9 mouse cellular contexts compared by ENCODE assay signal in the genomic region with DNA sequence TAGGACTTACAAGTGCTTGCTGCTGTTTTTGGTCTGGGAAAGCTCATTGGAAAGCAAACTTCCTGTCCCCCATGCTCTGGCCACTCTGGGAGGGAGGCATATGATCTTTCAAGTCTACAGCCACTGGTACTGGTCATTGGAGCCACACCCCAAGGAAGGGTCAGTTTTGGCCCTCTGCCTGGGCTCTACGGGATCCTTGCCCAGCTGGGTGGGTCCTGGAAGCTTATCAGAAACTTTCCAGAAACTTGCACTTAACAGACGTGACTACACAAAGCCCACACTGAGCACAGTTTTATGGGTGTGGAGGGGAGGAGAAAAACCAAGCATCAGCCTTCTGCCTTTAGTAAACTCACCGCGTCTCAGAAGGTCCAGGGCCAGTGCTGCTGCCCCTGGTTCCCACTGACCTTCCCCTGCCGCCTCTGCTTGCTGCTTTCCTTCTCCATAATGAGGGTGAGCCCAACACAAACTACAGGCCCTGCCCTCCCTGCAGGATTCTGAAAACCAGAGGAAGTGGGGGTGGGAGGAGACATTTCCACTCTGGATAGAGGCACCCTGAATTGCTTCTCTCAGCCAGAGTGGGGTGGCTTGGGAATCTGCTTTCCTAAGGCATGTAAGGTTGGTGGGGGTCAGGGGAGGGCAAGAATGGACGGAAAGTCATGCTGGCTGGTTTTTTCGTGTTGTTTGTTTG. TPM values are rescaled to one million over a fixed set of nuclear protein-coding genes. Genes with fewer than 3 reads are reported as not detected.
DNase-seq lines count a peak whose midpoint lies in the region; ATAC-seq lines count a peak whose summit lies in the region.
"Had no signal": no experiment of that assay in that cellular context is flagged by ENCODE, and none has a peak within 500 bp of the region (broad histone marks: within the 10 kb centered on the region; RNA-seq: fewer than 3 reads in every experiment).

No protein-coding gene starts in this region.

- peaks cover 7% of the 10 kb centered on the region for H3K4me1 ChIP-seq in heart, embryonic 16.5 days (ENCODE audit: control insufficient read depth, insufficient read depth, low read length)
- H3K4me1 ChIP-seq in liver, embryonic 12.5 days: no peaks in the 10 kb centered on the region
- no peaks in the 10 kb centered on the region for H3K4me1 ChIP-seq in stomach, embryonic 14.5 days (ENCODE audit: control insufficient read depth, insufficient read depth, low read length)

- H3K36me3 ChIP-seq in heart, embryonic 16.5 days (ENCODE audit: control insufficient read depth, insufficient read depth): no peaks in the 10 kb centered on the region
- no peaks in the 10 kb centered on the region for H3K36me3 ChIP-seq in liver, embryonic 12.5 days
- H3K36me3 ChIP-seq in stomach, embryonic 14.5 days (ENCODE audit: control insufficient read depth, insufficient read depth, low read length): no peaks in the 10 kb centered on the region
- H3K36me3 ChIP-seq: G1E had no signal

- 35% methylated on average over 7 of the region's 7 CpGs for WGBS in heart, embryonic 16.5 days
- WGBS in liver, embryonic 12.5 days (ENCODE audit: insufficient replicate concordance): 50% methylated on average over 7 of the region's 7 CpGs
- 68% methylated on average over 7 of the region's 7 CpGs for whole genome bisulfite sequencing in stomach, embryonic 14.5 days

- peak overlapping the region; percentile 82 for H3K27ac ChIP-seq in heart, embryonic 16.5 days (ENCODE audit: low read length)
- no peak overlapping the region for H3K27ac ChIP-seq in liver, embryonic 12.5 days
- H3K27ac ChIP-seq in stomach, embryonic 14.5 days (ENCODE audit: low read length): peak overlapping the region; percentile 34; the same call in 1 of the 2 replicates

- H3K4me3 ChIP-seq in heart, embryonic 16.5 days (ENCODE audit: low read length): 0 out of 2 replicates have a peak overlapping the region, but pooled peaks have one; percentile 4
- H3K4me3 ChIP-seq in liver, embryonic 12.5 days: no peak overlapping the region
- H3K4me3 ChIP-seq in stomach, embryonic 14.5 days (ENCODE audit: low read depth, low read length): no peak overlapping the region

- no peak overlapping the region; the same call in 1 of the 2 replicates for H3K9ac ChIP-seq in heart, embryonic 16.5 days (ENCODE audit: low read length)
- no peak overlapping the region for H3K9ac ChIP-seq in liver, embryonic 12.5 days
- no peak overlapping the region for H3K9ac ChIP-seq in stomach, embryonic 14.5 days (replicated peaks; ENCODE audit: low read depth, low read length)

- H3K4me2 ChIP-seq in heart, embryonic 16.5 days (ENCODE audit: low read depth, low read length): no peak overlapping the region
- no peak overlapping the region for H3K4me2 ChIP-seq in liver, embryonic 12.5 days
- H3K4me2 ChIP-seq in stomach, embryonic 14.5 days (replicated peaks; ENCODE audit: low read depth, low read length): no peak overlapping the region

- H3K27me3 ChIP-seq in heart, embryonic 16.5 days (ENCODE audit: control insufficient read depth, insufficient read depth, low read length): no peaks in the 10 kb centered on the region
- no peaks in the 10 kb centered on the region for H3K27me3 ChIP-seq in liver, embryonic 12.5 days (replicated peaks)
- H3K27me3 ChIP-seq in stomach, embryonic 14.5 days (ENCODE audit: control insufficient read depth, insufficient read depth, low read length): no peaks in the 10 kb centered on the region

- ATAC-seq in heart, embryonic 16.5 days (replicated peaks; ENCODE audit: extremely low read depth, insufficient read depth, low FRiP score): peak; percentile 83
- ATAC-seq in liver, embryonic 12.5 days: peak; percentile 36; the same call in 1 of the 2 replicates
- ATAC-seq in stomach, embryonic 14.5 days (ENCODE audit: insufficient number of reproducible peaks, insufficient read depth, low FRiP score, low read depth): peak; percentile 39; the same call in 1 of the 2 replicates

- peak; percentile 31 to 68 for DNase-seq in urinary bladder, adult 18-20 months (ENCODE audit: low spot score in 2 of 2)
- DNase-seq in urinary bladder, adult 2 months (ENCODE audit: low spot score): no peak
- DNase-seq in right cerebral cortex, postnatal 14 days: no peak
- no peak for DNase-seq in embryo, embryonic 9.5 days (ENCODE audit: extremely low spot score)
- DNase-seq in right cerebral cortex, adult 18-20 months: no peak

- peaks cover 6% of the 10 kb centered on the region for H3K9me3 ChIP-seq in heart, embryonic 16.5 days (replicated peaks; ENCODE audit: control insufficient read depth, low read length)
- no peaks in the 10 kb centered on the region for H3K9me3 ChIP-seq in liver, embryonic 12.5 days (replicated peaks)
- no peaks in the 10 kb centered on the region for H3K9me3 ChIP-seq in stomach, embryonic 14.5 days (ENCODE audit: control insufficient read depth, low read depth, low read length)
- H3K9me3 ChIP-seq: G1E had no signal

RNA-seq across cellular contexts. Expression of a gene that starts 37.1 kb away (rescaled TPM):
- polyA plus RNA-seq in urinary bladder, adult 2 months (2012; rRNA removed): 7.3 and 9.6 TPM in 2 replicates
- 42.9 and 53.3 TPM in 2 replicates for polyA plus RNA-seq in heart, embryonic 16.5 days (2015; fragmentation: Nextera tagmentation; extraction: Ambion mirVana)
- polyA plus RNA-seq in liver, embryonic 12.5 days (2016; fragmentation: Nextera tagmentation; extraction: Ambion mirVana): 5.1 and 5.3 TPM in 2 replicates
- 52.0 and 57.1 TPM in 2 replicates for polyA plus RNA-seq in stomach, embryonic 14.5 days (2014; fragmentation: Nextera tagmentation; extraction: Ambion mirVana)
- polyA plus RNA-seq: G1E had no signal

RNA-seq across cellular contexts. Expression of a gene that starts 51.1 kb away (rescaled TPM):
- 53.7 and 71.5 TPM in 2 replicates for polyA plus RNA-seq in urinary bladder, adult 2 months (2012; rRNA removed)
- polyA plus RNA-seq in heart, embryonic 16.5 days (2015; fragmentation: Nextera tagmentation; extraction: Ambion mirVana): 23.6 and 32.3 TPM in 2 replicates
- 7.9 and 8.7 TPM in 2 replicates for polyA plus RNA-seq in liver, embryonic 12.5 days (2016; fragmentation: Nextera tagmentation; extraction: Ambion mirVana)
- polyA plus RNA-seq in stomach, embryonic 14.5 days (2014; fragmentation: Nextera tagmentation; extraction: Ambion mirVana): 13.3 and 15.6 TPM in 2 replicates

Comparison
In these comparisons a context has a peak if more than half of its experiments do, and no peak if none do; other contexts are left out.
1. DNase-seq: peak in urinary bladder, adult 18-20 months (2 of 2); none in urinary bladder, adult 2 months (single experiment), right cerebral cortex, postnatal 14 days (single experiment), embryo, embryonic 9.5 days (single experiment) and right cerebral cortex, adult 18-20 months (single experiment).
2. Peak in every context shown above with its lines, with median percentiles within 50 percentile points of each other: ATAC-seq.